Mouse (Mus musculus) spleen, adult 2 months (tissue): ENCODE measurements around the gene Atxn1l.
A peak's percentile ranks its signal among the peaks of the same experiment; 100 is the strongest.

Source experiments
- CTCF ChIP-seq: fragments of 200-500 bp; IDR thresholded peaks from 2 replicates; pipeline ENCODE4 v1.5.1; 2011; ENCODE audit warnings: mild to moderate bottlenecking, inconsistent platforms; ENCODE audit not compliant: insufficient read depth, insufficient read length, insufficient replicate concordance; ENCODE audit errors: extremely low read depth
- POLR2A ChIP-seq: fragments of 200-500 bp; IDR thresholded peaks from 2 replicates; pipeline ENCODE4 v1.6.1; 2011; ENCODE audit warnings: low read depth, low read length, inconsistent platforms

GRCm38 (mm10) chr8:109693146-109693900, 44.2 kb downstream of the Atxn1l start, which contains the start of gene Ist1:
- no peak for TF ChIP-seq CTCF
- TF ChIP-seq POLR2A: peak; percentile 65
